Mouse (Mus musculus): ENCODE measurements around the gene Olfr373. TPM values are rescaled to one million over a fixed set of nuclear protein-coding genes. Genes with fewer than 3 reads are reported as not detected.

The Olfr373 gene
- polyA plus RNA-seq, 1 experiment from 2014 or later: not detected

- DNase-seq (ENCODE audit: low spot score) (no peak), ATAC-seq (replicated peaks; ENCODE audit: insufficient number of reproducible peaks, low FRiP score, low TSS enrichment, low read depth) (no peak)
- Histone ChIP-seq H3K27me3 (ENCODE audit: control insufficient read depth, insufficient read depth, low read length) (no peaks in the 10 kb centered on the region), H3K9me3 (replicated peaks; ENCODE audit: control insufficient read depth, low read length) (no peaks in the 10 kb centered on the region), H3K4me3 (ENCODE audit: low read depth, low read length) (no peak overlapping the region), H3K4me1 (ENCODE audit: control insufficient read depth, insufficient read depth, low read length) (no peaks in the 10 kb centered on the region), H3K36me3 (replicated peaks; ENCODE audit: control insufficient read depth, insufficient read depth, low read depth, low read length) (peaks cover 28% of the 10 kb centered on the region), H3K4me2 (ENCODE audit: low read depth, low read length) (no peak overlapping the region), H3K27ac (replicated peaks; ENCODE audit: low read depth, low read length) (no peak overlapping the region), H3K9ac (replicated peaks; ENCODE audit: low read length) (no peak overlapping the region)
- 89% methylated on average over 3 of the region's 3 CpGs for WGBS
These were observed 62.5 kb downstream of the Olfr373 start for GRCm38 (mm10) chr8:72145511-72145910.

GRCm38 (mm10) chr8:72146056-72146455 lies 63.1 kb downstream of the Olfr373 start:
- Histone ChIP-seq H3K4me3 (ENCODE audit: low read depth, low read length) (no peak overlapping the region), H3K4me2 (ENCODE audit: low read depth, low read length) (no peak overlapping the region), H3K4me1 (ENCODE audit: control insufficient read depth, insufficient read depth, low read length) (no peaks in the 10 kb centered on the region), H3K27ac (replicated peaks; ENCODE audit: low read depth, low read length) (no peak overlapping the region), H3K36me3 (replicated peaks; ENCODE audit: control insufficient read depth, insufficient read depth, low read depth, low read length) (peaks cover 28% of the 10 kb centered on the region), H3K9me3 (replicated peaks; ENCODE audit: control insufficient read depth, low read length) (no peaks in the 10 kb centered on the region), H3K9ac (replicated peaks; ENCODE audit: low read length) (no peak overlapping the region), H3K27me3 (ENCODE audit: control insufficient read depth, insufficient read depth, low read length) (no peaks in the 10 kb centered on the region)
- ATAC-seq (replicated peaks; ENCODE audit: insufficient number of reproducible peaks, low FRiP score, low TSS enrichment, low read depth) (no peak), DNase-seq (ENCODE audit: low spot score) (no peak)
- WGBS: 95% methylated on average over 1 of the region's 1 CpGs

GRCm38 (mm10) chr8:72146556-72146955 lies 63.6 kb downstream of the Olfr373 start:
- ATAC-seq (replicated peaks; ENCODE audit: insufficient number of reproducible peaks, low FRiP score, low TSS enrichment, low read depth) (no peak), DNase-seq (ENCODE audit: low spot score) (no peak)
- H3K4me2 ChIP-seq (ENCODE audit: low read depth, low read length): no peak overlapping the region
- H3K4me3 ChIP-seq (ENCODE audit: low read depth, low read length): no peak overlapping the region
- no peak overlapping the region for H3K27ac ChIP-seq (replicated peaks; ENCODE audit: low read depth, low read length)
- no peak overlapping the region for H3K9ac ChIP-seq (replicated peaks; ENCODE audit: low read length)
- H3K9me3 ChIP-seq (replicated peaks; ENCODE audit: control insufficient read depth, low read length): no peaks in the 10 kb centered on the region
- H3K36me3 ChIP-seq (replicated peaks; ENCODE audit: control insufficient read depth, insufficient read depth, low read depth, low read length): peaks cover 28% of the 10 kb centered on the region
- WGBS: 88% methylated on average over 3 of the region's 3 CpGs
- H3K4me1 ChIP-seq (ENCODE audit: control insufficient read depth, insufficient read depth, low read length): no peaks in the 10 kb centered on the region
- no peaks in the 10 kb centered on the region for H3K27me3 ChIP-seq (ENCODE audit: control insufficient read depth, insufficient read depth, low read length)

GRCm38 (mm10) chr8:72147266-72147665 lies 64.3 kb downstream of the Olfr373 start:
- H3K9ac ChIP-seq (replicated peaks; ENCODE audit: low read length): no peak overlapping the region
- H3K36me3 ChIP-seq (replicated peaks; ENCODE audit: control insufficient read depth, insufficient read depth, low read depth, low read length): peaks cover 23% of the 10 kb centered on the region
- no peaks in the 10 kb centered on the region for H3K27me3 ChIP-seq (ENCODE audit: control insufficient read depth, insufficient read depth, low read length)
- no peak overlapping the region for H3K27ac ChIP-seq (replicated peaks; ENCODE audit: low read depth, low read length)
- no peak overlapping the region for H3K4me3 ChIP-seq (ENCODE audit: low read depth, low read length)
- 82% methylated on average over 2 of the region's 2 CpGs for WGBS
- no peaks in the 10 kb centered on the region for H3K4me1 ChIP-seq (ENCODE audit: control insufficient read depth, insufficient read depth, low read length)
- DNase-seq (ENCODE audit: low spot score): no peak
- no peaks in the 10 kb centered on the region for H3K9me3 ChIP-seq (replicated peaks; ENCODE audit: control insufficient read depth, low read length)
- ATAC-seq (replicated peaks; ENCODE audit: insufficient number of reproducible peaks, low FRiP score, low TSS enrichment, low read depth): no peak
- H3K4me2 ChIP-seq (ENCODE audit: low read depth, low read length): no peak overlapping the region

GRCm38 (mm10) chr8:72149056-72149455 lies 66.1 kb downstream of the Olfr373 start:
- no peaks in the 10 kb centered on the region for H3K27me3 ChIP-seq (ENCODE audit: control insufficient read depth, insufficient read depth, low read length)
- H3K9ac ChIP-seq (replicated peaks; ENCODE audit: low read length): no peak overlapping the region
- no peak overlapping the region for H3K27ac ChIP-seq (replicated peaks; ENCODE audit: low read depth, low read length)
- H3K4me3 ChIP-seq (ENCODE audit: low read depth, low read length): no peak overlapping the region
- ATAC-seq (replicated peaks; ENCODE audit: insufficient number of reproducible peaks, low FRiP score, low TSS enrichment, low read depth): no peak
- H3K4me1 ChIP-seq (ENCODE audit: control insufficient read depth, insufficient read depth, low read length): no peaks in the 10 kb centered on the region
- DNase-seq (ENCODE audit: low spot score): no peak
- peaks cover 18% of the 10 kb centered on the region for H3K36me3 ChIP-seq (replicated peaks; ENCODE audit: control insufficient read depth, insufficient read depth, low read depth, low read length)
- H3K9me3 ChIP-seq (replicated peaks; ENCODE audit: control insufficient read depth, low read length): no peaks in the 10 kb centered on the region
- H3K4me2 ChIP-seq (ENCODE audit: low read depth, low read length): no peak overlapping the region
- WGBS: 81% methylated on average over 1 of the region's 1 CpGs

GRCm38 (mm10) chr8:72151418-72152078 lies 68.6 kb downstream of the Olfr373 start:
- DNase-seq (ENCODE audit: low spot score) (no peak), ATAC-seq (replicated peaks; ENCODE audit: insufficient number of reproducible peaks, low FRiP score, low TSS enrichment, low read depth) (no peak)
- Histone ChIP-seq H3K4me3 (ENCODE audit: low read depth, low read length) (no peak overlapping the region), H3K4me2 (ENCODE audit: low read depth, low read length) (no peak overlapping the region), H3K36me3 (replicated peaks; ENCODE audit: control insufficient read depth, insufficient read depth, low read depth, low read length) (peaks cover 12% of the 10 kb centered on the region), H3K9ac (replicated peaks; ENCODE audit: low read length) (no peak overlapping the region), H3K27me3 (ENCODE audit: control insufficient read depth, insufficient read depth, low read length) (no peaks in the 10 kb centered on the region), H3K9me3 (replicated peaks; ENCODE audit: control insufficient read depth, low read length) (no peaks in the 10 kb centered on the region), H3K27ac (replicated peaks; ENCODE audit: low read depth, low read length) (no peak overlapping the region), H3K4me1 (ENCODE audit: control insufficient read depth, insufficient read depth, low read length) (no peaks in the 10 kb centered on the region)
- WGBS: 79% methylated on average over 3 of the region's 3 CpGs

Other genes starting within 250 kb of the Olfr373 start
- gene Zfp709, start 201.2 kb upstream of the Olfr373 start, polyA plus RNA-seq (2014; fragmentation: Nextera tagmentation; extraction: Ambion mirVana): 8.1 and 8.9 TPM in 2 replicates
- 6.5 and 7.2 TPM in 2 replicates for gene Zfp882, start 174.6 kb upstream of the Olfr373 start, polyA plus RNA-seq (2014; fragmentation: Nextera tagmentation; extraction: Ambion mirVana)
- gene Zfp617, start 174.5 kb upstream of the Olfr373 start, polyA plus RNA-seq (2014; fragmentation: Nextera tagmentation; extraction: Ambion mirVana): 33.1 and 34.5 TPM in 2 replicates
- gene Zfp961, start 132.1 kb upstream of the Olfr373 start, polyA plus RNA-seq (2014; fragmentation: Nextera tagmentation; extraction: Ambion mirVana): 30.9 and 32.1 TPM in 2 replicates
- gene Cyp4f18, start 73.6 kb upstream of the Olfr373 start, polyA plus RNA-seq (2014; fragmentation: Nextera tagmentation; extraction: Ambion mirVana): 0.36 and 0.71 TPM in 2 replicates
- not detected in 2 replicates for gene Olfr372, start 42.0 kb upstream of the Olfr373 start, polyA plus RNA-seq (2014; fragmentation: Nextera tagmentation; extraction: Ambion mirVana)
- gene Olfr374, start 23.9 kb downstream of the Olfr373 start, polyA plus RNA-seq (2014; fragmentation: Nextera tagmentation; extraction: Ambion mirVana): 0.13 TPM in 1 of 2 replicates, not detected in the other
- 836 and 874 TPM in 2 replicates for gene Tpm4, start 51.8 kb downstream of the Olfr373 start, polyA plus RNA-seq (2014; fragmentation: Nextera tagmentation; extraction: Ambion mirVana)
- gene Rab8a, start 78.0 kb downstream of the Olfr373 start, polyA plus RNA-seq (2014; fragmentation: Nextera tagmentation; extraction: Ambion mirVana): 102 and 105 TPM in 2 replicates
- not detected in 2 replicates for gene Hsh2d, start 106.5 kb downstream of the Olfr373 start, polyA plus RNA-seq (2014; fragmentation: Nextera tagmentation; extraction: Ambion mirVana)
- not detected in 2 replicates for gene Cib3, start 129.7 kb downstream of the Olfr373 start, polyA plus RNA-seq (2014; fragmentation: Nextera tagmentation; extraction: Ambion mirVana)
- gene Gm11034, start 130.5 kb downstream of the Olfr373 start, polyA plus RNA-seq (2014; fragmentation: Nextera tagmentation; extraction: Ambion mirVana): not detected in 2 replicates
- 74.2 and 77.0 TPM in 2 replicates for gene Fam32a, start 136.6 kb downstream of the Olfr373 start, polyA plus RNA-seq (2014; fragmentation: Nextera tagmentation; extraction: Ambion mirVana)
- gene Ap1m1, start 156.8 kb downstream of the Olfr373 start, polyA plus RNA-seq (2014; fragmentation: Nextera tagmentation; extraction: Ambion mirVana): 112 and 123 TPM in 2 replicates
- gene Gm10282, start 222.1 kb downstream of the Olfr373 start, polyA plus RNA-seq (2014; fragmentation: Nextera tagmentation; extraction: Ambion mirVana): 39.9 and 42.0 TPM in 2 replicates
- gene Klf2, start 235.9 kb downstream of the Olfr373 start, polyA plus RNA-seq (2014; fragmentation: Nextera tagmentation; extraction: Ambion mirVana): 4.4 and 4.7 TPM in 2 replicates